Mouse (Mus musculus) lung, postnatal 4 days (tissue): ENCODE data around the gene Vars.
"Not testable (repeated sequence)": the region's sequence is repeated elsewhere in the genome, so short reads cannot be mapped to it uniquely, and the experiment has no call there.

Experiments used
- DNase-seq, 2 experiments: peaks; one replicate each; pipeline ENCODE4 v3.0.0; 2021

The Vars gene

GRCm38 (mm10) chr17:35024691-35025488 lies 24.1 kb downstream of the Vars start:
- peak; percentile 49 to 58 for DNase-seq

GRCm38 (mm10) chr17:35026206-35026605 lies 25.4 kb downstream of the Vars start:
- peak in 1 of 2 experiments; percentile 17 for DNase-seq

- DNase-seq = peak in 1 of 2 experiments; percentile 52
Observed at GRCm38 (mm10) chr17:35027277-35028068, 26.7 kb downstream of the Vars start, which contains the start of gene Sapcd1. TSS of gene Sapcd1 (minus strand) at chr17:35028016.

- no peak for DNase-seq
Observed at GRCm38 (mm10) chr17:35028315-35028714, 27.5 kb downstream of the Vars start.

- DNase-seq = peak; percentile 28 to 36
Observed at GRCm38 (mm10) chr17:35029691-35030532, 29.1 kb downstream of the Vars start.

GRCm38 (mm10) chr17:35031272-35031671 lies 30.5 kb downstream of the Vars start:
- no peak for DNase-seq

GRCm38 (mm10) chr17:35031880-35032279 lies 31.1 kb downstream of the Vars start:
- DNase-seq = peak in 1 of 2 experiments; percentile 18

- DNase-seq = peak in 1 of 2 experiments; percentile 19
Observed at GRCm38 (mm10) chr17:35032323-35032870, 31.6 kb downstream of the Vars start.

- not testable (repeated sequence) for DNase-seq
Observed at GRCm38 (mm10) chr17:35033703-35034102, 32.9 kb downstream of the Vars start.

- no peak for DNase-seq
Observed at GRCm38 (mm10) chr17:35034896-35035295, 34.1 kb downstream of the Vars start.

GRCm38 (mm10) chr17:35039121-35039873 lies 38.5 kb downstream of the Vars start:
- no peak for DNase-seq

- no peak for DNase-seq
Observed at GRCm38 (mm10) chr17:35043794-35044193, 43.0 kb downstream of the Vars start.

- no peak for DNase-seq
Observed at GRCm38 (mm10) chr17:35044904-35045806, 44.4 kb downstream of the Vars start.

- no peak for DNase-seq
Observed at GRCm38 (mm10) chr17:35045807-35046680, 45.3 kb downstream of the Vars start.

- DNase-seq = peak; percentile 99
Observed at GRCm38 (mm10) chr17:35046681-35047455, 46.1 kb downstream of the Vars start, which contains the start of gene Msh5. TSS of gene Msh5 (minus strand) at chr17:35046745.

- DNase-seq = no peak
Observed at GRCm38 (mm10) chr17:35047688-35048087, 46.9 kb downstream of the Vars start.

GRCm38 (mm10) chr17:35048149-35048931 lies 47.6 kb downstream of the Vars start:
- no peak for DNase-seq

- no peak for DNase-seq
Observed at GRCm38 (mm10) chr17:35048932-35049440, 48.2 kb downstream of the Vars start.
